Mouse (Mus musculus): ENCODE data around the gene Frat2. TPM values are rescaled to one million over a fixed set of nuclear protein-coding genes. Genes with fewer than 3 reads are reported as not detected.

The Frat2 gene
- polyA plus RNA-seq, 1 experiment from 2014 or later, result 9.7 TPM

DNA sequence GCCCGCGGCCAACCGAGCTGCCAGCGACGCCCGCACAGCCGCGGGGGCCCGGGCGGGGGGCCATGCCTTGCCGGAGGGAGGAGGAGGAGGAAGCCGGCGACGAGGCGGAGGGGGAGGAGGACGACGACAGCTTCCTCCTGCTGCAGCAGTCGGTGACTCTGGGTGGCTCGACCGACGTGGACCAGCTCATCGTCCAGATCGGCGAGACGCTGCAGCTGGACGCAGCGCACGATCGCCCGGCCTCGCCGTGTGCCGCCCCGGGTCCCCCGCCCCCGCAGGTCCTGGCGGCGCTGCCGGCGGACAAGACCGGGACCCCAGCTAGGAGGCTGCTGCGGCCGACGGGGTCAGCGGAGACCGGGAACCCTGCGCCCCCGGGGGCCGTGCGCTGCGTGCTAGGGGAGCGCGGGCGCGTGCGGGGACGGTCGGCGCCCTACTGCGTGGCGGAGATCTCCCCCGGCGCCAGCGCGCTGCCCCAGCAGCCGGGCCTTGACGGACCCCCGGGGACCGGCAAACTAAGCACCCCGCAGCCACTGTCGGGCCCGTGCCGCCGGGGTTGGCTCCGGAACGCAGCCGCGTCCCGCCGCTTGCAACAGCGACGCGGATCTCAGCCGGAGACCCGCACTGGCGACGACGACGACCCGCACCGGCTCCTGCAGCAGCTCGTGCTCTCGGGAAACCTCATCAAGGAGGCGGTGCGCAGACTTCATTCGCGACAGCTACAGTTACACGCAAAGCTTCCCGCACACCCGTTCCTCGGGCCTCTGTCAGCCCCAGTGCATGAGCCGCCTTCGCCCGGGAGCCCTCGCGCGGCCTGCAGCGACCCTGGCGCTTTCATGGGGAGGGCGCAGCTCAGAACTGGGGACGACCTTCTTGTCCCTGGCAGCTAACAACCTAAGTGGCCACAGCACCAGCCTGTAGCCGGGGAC, 17.6 kb downstream of the Frat2 start:
- Histone ChIP-seq H3K9me3 (no peaks in the 10 kb centered on the region), H3K27me3 (replicated peaks) (no peaks in the 10 kb centered on the region), H3K4me1 (peaks cover 32% of the 10 kb centered on the region), H3K36me3 (replicated peaks) (no peaks in the 10 kb centered on the region), H3K27ac (peak overlapping the region; percentile 95), H3K9ac (peak overlapping the region; percentile 56), H3K4me3 (peak overlapping the region; percentile 76), H3K4me2 (peak overlapping the region; percentile 94)
- ATAC-seq (replicated peaks), result peak; percentile 67
- WGBS, result under 1% methylated on average over 84 of the region's 112 CpGs

DNA sequence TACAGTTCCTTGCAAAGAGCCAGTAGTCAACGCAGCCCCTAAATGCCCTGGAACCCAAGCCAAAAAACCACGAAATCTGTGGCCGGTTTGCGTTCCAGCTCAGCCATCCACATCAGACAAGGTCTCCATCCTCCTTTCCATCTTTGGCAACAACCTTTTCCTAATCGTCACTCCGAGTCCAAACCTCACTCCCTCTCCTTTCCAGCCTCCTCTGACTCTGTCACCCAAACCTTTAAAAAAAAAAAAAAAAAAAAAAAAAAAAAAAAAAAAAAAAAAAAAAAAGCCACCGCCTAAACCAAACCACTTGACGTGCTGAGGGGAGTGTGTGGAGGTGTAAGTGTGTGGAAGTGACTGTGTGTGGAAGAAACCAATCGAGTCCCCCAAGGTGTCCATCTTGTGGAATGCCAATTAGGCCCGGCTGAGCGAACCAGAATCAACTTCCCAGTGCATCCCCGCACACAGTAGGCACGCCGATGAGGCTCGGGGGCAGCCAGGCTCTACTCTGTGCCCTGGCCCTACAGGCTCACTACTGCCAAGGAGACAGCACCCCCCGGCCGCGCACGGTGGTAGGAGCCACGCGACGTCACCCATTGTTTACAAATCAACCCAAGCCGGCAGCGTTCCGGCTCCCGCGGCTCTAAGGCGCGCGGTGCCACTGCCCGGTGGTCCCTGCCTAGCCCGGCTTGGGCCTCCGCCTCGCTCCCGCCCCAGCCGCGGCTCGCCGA, 18.4 kb downstream of the Frat2 start, which contains the start of gene Frat1:
Gene Frat1 (plus strand): TSS at position 590 of the 725 bp plus-strand sequence.
- Histone ChIP-seq H3K9me3 (no peaks in the 10 kb centered on the region), H3K27me3 (replicated peaks) (no peaks in the 10 kb centered on the region), H3K4me1 (peaks cover 26% of the 10 kb centered on the region), H3K9ac (peak within 1 kb of the TSS; percentile 56), H3K4me3 (peak within 1 kb of the TSS; percentile 76), H3K36me3 (replicated peaks) (no peaks in the 10 kb centered on the region), H3K27ac (peak within 1 kb of the TSS; percentile 95), H3K4me2 (peak within 1 kb of the TSS; percentile 94)
- under 1% methylated on average over 38 of the region's 39 CpGs for WGBS
- ATAC-seq (replicated peaks), result peak; percentile 98

DNA sequence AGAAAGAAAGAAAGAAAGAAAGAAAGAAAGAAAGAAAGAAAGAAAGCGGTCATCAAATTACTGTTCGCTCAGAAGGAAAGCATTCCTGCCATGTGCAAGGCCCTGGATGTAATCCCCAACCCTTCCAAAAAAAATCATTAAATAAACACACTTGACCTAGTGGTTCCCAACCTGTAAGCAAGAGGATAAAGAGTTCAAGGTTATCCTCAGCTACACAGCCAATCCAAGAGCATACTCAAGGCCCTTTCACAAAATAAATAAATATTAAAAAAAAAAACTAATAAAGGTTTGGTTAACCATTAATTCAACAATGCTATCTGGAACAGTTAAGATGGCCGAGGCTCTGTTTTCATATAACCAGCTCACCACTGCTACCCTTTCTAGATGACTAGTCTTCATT, 19.0 kb downstream of the Frat2 start:
- 68% methylated on average over 3 of the region's 3 CpGs for WGBS
- no peak for ATAC-seq (replicated peaks)

DNA sequence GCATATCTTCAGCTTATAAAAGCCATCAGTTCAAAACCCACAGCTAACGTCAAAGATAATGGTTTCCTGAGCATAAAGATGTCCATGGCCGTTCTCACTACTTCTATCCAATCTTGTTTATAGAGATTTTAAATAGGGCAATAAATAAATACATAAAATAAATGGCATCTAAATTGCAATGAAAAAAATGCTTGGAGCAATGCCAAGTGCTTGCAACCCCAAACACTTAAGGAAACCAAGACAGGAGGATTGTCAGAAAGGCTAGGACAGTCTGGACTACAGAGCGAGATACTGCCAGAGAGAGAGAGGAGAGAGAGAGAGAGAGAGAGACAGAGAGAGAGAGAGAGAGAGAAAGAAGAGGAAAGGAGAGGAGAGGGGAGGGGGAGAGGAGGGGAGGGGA, 21.4 kb downstream of the Frat2 start:
- no peak overlapping the region for H3K9ac ChIP-seq
- H3K4me3 ChIP-seq, result no peak overlapping the region
- WGBS, result 92% methylated on average over 3 of the region's 3 CpGs
- H3K27me3 ChIP-seq (replicated peaks), result no peaks in the 10 kb centered on the region
- no peak overlapping the region for H3K4me2 ChIP-seq
- H3K4me1 ChIP-seq, result peaks cover 4% of the 10 kb centered on the region
- ATAC-seq (replicated peaks), result no peak
- no peaks in the 10 kb centered on the region for H3K36me3 ChIP-seq (replicated peaks)
- no peaks in the 10 kb centered on the region for H3K9me3 ChIP-seq
- H3K27ac ChIP-seq, result no peak overlapping the region

More for the DNA sequence above, 19.0 kb downstream of the Frat2 start:
- peak overlapping the region; percentile 76 for H3K4me3 ChIP-seq
- H3K27ac ChIP-seq, result peak overlapping the region; percentile 95
- H3K9me3 ChIP-seq, result no peaks in the 10 kb centered on the region
- no peaks in the 10 kb centered on the region for H3K36me3 ChIP-seq (replicated peaks)
- H3K4me2 ChIP-seq, result peak overlapping the region; percentile 94
- peaks cover 26% of the 10 kb centered on the region for H3K4me1 ChIP-seq
- H3K9ac ChIP-seq, result peak overlapping the region; percentile 56
- H3K27me3 ChIP-seq (replicated peaks), result no peaks in the 10 kb centered on the region

DNA sequence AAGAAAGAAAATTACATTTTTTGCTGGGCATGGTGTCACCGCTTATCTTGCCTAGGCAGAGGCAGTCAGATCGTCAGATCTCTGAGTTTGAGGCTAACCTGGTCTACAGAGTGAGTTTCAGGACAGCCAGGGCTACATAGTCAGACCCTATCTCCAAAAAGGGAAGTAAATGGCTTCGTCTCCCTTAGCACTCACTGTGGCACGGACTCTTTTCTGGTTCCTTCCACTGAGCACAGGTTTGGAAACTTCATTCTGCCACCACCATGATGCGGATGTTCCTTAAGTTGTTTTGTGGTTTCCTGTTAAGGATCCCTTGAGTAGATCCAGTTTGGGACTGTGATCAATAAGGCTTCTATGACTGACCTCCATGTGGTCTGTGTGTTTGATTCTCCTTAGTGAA, 23.0 kb downstream of the Frat2 start:
- no peaks in the 10 kb centered on the region for H3K9me3 ChIP-seq
- no peaks in the 10 kb centered on the region for H3K27me3 ChIP-seq (replicated peaks)
- ATAC-seq (replicated peaks), result no peak
- no peak overlapping the region for H3K4me2 ChIP-seq
- no peaks in the 10 kb centered on the region for H3K4me1 ChIP-seq
- H3K27ac ChIP-seq, result no peak overlapping the region
- no peak overlapping the region for H3K4me3 ChIP-seq
- H3K9ac ChIP-seq, result no peak overlapping the region
- no peaks in the 10 kb centered on the region for H3K36me3 ChIP-seq (replicated peaks)
- 90% methylated on average over 5 of the region's 5 CpGs for WGBS

DNA sequence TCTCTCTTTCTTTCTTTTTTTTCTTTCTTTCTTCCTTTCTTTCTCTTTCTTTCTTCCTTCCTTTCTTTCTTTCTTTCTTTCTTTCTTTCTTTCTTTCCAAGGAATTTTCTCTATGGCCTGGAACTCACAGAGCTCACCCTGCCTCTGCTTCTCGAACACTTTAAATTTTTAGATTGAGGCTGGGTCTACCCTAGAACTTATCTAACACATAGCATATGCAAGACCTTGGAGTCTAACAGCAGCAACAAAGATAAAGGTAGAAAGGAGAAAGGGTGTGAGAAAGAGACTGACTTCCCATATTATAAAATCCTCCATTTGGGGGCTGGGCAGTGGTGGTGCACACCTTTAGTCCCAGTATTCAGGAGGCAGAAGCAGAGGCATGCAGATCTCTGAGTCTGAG, 25.3 kb downstream of the Frat2 start:
- Histone ChIP-seq H3K27ac (no peak overlapping the region), H3K36me3 (replicated peaks) (no peaks in the 10 kb centered on the region), H3K4me1 (no peaks in the 10 kb centered on the region), H3K9ac (no peak overlapping the region), H3K4me2 (no peak overlapping the region), H3K9me3 (no peaks in the 10 kb centered on the region), H3K4me3 (no peak overlapping the region), H3K27me3 (replicated peaks) (no peaks in the 10 kb centered on the region)
- ATAC-seq (replicated peaks), result no peak
- 93% methylated on average over 1 of the region's 1 CpGs for WGBS

DNA sequence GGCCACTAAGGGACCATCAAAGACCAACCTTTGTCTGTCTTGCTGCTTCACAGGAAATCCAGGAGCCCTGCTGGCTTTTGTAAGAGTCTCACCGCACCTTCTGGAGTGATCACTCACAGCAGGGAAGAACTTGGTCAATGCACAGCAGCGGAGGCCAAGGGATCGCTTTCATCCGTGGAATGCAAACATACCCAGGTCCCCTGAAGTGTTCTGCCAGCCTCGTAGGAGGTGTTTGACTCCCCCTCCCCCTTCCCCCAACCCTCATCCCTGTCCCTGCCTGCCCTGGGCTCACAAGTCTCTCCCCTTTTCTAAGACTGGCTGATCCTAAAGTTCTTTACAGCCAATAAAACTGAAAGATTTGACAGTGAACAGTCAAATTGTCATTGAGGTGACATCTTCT, 26.5 kb downstream of the Frat2 start:
- Histone ChIP-seq H3K27ac (no peak overlapping the region), H3K9me3 (no peaks in the 10 kb centered on the region), H3K9ac (no peak overlapping the region), H3K36me3 (replicated peaks) (no peaks in the 10 kb centered on the region), H3K27me3 (replicated peaks) (no peaks in the 10 kb centered on the region), H3K4me3 (no peak overlapping the region), H3K4me1 (no peaks in the 10 kb centered on the region), H3K4me2 (no peak overlapping the region)
- ATAC-seq (replicated peaks), result no peak
- 7% methylated on average over 5 of the region's 5 CpGs for WGBS

DNA sequence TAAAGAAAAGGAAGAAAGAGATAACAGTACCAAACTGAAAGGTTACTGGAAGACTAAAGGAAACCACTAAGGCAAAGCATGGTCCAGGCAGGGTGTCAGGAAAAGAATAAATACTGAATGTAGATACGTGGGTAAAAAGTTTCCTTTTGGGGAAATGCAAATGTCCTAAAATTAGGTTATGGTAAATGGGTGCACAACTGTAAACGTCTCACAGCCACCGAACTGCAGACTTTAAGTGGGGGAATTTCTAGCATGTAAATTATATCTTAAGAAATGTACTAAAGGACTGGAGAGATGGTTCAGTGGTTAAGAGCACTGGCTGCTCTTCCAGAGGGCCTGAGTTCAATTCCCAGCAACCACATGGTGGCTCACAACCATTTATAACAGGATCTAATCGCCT, 29.2 kb downstream of the Frat2 start:
- no peak overlapping the region for H3K9ac ChIP-seq
- no peaks in the 10 kb centered on the region for H3K27me3 ChIP-seq (replicated peaks)
- no peak for ATAC-seq (replicated peaks)
- no peak overlapping the region for H3K27ac ChIP-seq
- no peaks in the 10 kb centered on the region for H3K36me3 ChIP-seq (replicated peaks)
- 83% methylated on average over 4 of the region's 4 CpGs for WGBS
- H3K9me3 ChIP-seq, result no peaks in the 10 kb centered on the region
- no peak overlapping the region for H3K4me2 ChIP-seq
- no peak overlapping the region for H3K4me3 ChIP-seq
- H3K4me1 ChIP-seq, result no peaks in the 10 kb centered on the region

DNA sequence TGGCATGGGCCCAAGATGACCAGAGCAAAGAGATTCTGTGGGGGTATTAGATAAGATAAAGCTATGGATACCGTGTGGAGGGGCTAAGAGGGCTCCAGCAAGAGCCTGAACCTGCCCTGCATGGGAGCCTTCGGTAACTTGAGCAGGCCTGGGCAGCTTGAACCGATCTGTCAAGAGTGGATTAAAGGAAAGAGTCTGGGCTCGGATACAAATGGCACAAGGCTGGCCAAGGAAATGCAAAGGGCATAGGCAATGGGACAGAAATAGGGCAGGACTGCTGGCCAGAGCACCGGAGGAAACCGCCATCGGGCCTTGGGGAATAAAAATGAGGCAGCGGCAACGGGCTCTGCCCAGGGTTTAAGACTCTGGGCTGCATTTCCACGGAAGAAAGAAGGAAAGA, 30.6 kb downstream of the Frat2 start:
- no peaks in the 10 kb centered on the region for H3K4me1 ChIP-seq
- H3K4me3 ChIP-seq, result no peak overlapping the region
- H3K27me3 ChIP-seq (replicated peaks), result no peaks in the 10 kb centered on the region
- H3K9me3 ChIP-seq, result no peaks in the 10 kb centered on the region
- WGBS, result 58% methylated on average over 10 of the region's 10 CpGs
- ATAC-seq (replicated peaks), result no peak
- H3K4me2 ChIP-seq, result no peak overlapping the region
- no peaks in the 10 kb centered on the region for H3K36me3 ChIP-seq (replicated peaks)
- H3K27ac ChIP-seq, result no peak overlapping the region
- H3K9ac ChIP-seq, result no peak overlapping the region

DNA sequence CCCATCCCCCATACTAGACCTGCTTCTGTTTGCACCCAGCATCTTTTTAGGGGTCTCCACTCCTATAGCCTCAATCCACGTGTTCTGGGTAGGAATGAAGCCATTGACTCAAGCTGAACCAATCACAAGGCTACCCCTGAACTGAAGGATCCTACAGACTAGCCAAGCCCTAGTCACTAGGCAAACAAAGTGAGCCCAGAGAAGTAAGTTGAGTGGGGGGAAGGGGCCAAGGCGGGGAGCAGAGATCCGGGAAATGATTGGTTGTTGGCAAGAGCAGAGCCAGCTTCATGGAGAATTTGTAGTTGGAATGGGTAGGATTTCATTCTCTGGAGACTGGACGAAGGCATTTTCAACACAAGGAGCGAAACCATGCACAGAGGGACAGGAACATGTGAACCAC, 31.0 kb downstream of the Frat2 start:
- Histone ChIP-seq H3K27ac (no peak overlapping the region), H3K4me2 (no peak overlapping the region), H3K9ac (no peak overlapping the region), H3K36me3 (replicated peaks) (no peaks in the 10 kb centered on the region), H3K9me3 (no peaks in the 10 kb centered on the region), H3K27me3 (replicated peaks) (no peaks in the 10 kb centered on the region), H3K4me1 (no peaks in the 10 kb centered on the region), H3K4me3 (no peak overlapping the region)
- WGBS, result 61% methylated on average over 5 of the region's 5 CpGs
- no peak for ATAC-seq (replicated peaks)

DNA sequence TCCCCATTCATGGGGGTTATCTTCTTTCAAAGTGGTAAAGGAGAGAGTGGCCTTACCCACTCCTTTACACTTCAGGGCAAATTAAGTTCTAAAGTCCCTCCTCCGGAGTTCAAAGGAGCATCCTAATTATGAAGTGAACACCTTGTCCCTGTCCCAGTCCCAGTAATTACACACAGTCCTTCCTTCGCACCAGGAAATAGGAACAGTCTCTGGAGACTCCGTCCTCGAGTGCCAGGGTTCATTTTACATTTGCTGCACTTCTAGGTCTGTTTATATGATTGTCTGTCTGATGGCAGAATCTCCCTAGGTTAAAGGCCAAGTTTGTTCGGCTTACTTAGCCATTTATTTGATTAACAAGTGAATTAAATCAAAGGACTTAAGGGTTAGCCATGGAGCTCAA, 31.5 kb downstream of the Frat2 start:
- Histone ChIP-seq H3K9me3 (no peaks in the 10 kb centered on the region), H3K4me2 (no peak overlapping the region), H3K9ac (no peak overlapping the region), H3K27ac (no peak overlapping the region), H3K27me3 (replicated peaks) (no peaks in the 10 kb centered on the region), H3K4me3 (no peak overlapping the region), H3K4me1 (no peaks in the 10 kb centered on the region), H3K36me3 (replicated peaks) (no peaks in the 10 kb centered on the region)
- ATAC-seq (replicated peaks), result no peak
- WGBS, result 77% methylated on average over 5 of the region's 5 CpGs

DNA sequence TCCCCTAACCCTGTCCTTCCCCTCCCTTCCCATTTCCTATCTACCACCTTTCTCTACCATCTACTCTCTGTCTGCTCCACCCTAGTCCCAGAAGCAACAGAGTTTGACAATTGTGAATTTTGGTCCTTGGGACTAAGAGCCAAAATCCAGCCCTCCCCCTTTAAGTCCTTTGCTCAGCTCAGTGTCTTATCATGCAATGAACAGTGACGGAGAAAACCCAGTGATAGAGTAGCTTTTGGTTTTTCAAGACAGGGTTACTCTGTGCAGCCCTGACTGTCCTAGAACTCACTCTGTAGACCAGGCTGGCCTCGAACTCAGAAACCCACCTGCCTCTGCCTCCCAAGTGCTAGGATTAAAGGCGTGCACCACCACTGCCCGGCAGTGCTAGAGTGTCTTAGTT, 34.6 kb downstream of the Frat2 start:
- Histone ChIP-seq H3K4me2 (no peak overlapping the region), H3K4me3 (no peak overlapping the region), H3K4me1 (no peaks in the 10 kb centered on the region), H3K9ac (no peak overlapping the region), H3K27ac (no peak overlapping the region), H3K27me3 (replicated peaks) (no peaks in the 10 kb centered on the region), H3K36me3 (replicated peaks) (no peaks in the 10 kb centered on the region), H3K9me3 (no peaks in the 10 kb centered on the region)
- ATAC-seq (replicated peaks), result no peak
- 88% methylated on average over 4 of the region's 4 CpGs for WGBS

Data from midbrain, embryonic 15.5 days (tissue).